Mouse (Mus musculus) embryonic facial prominence, embryonic 13.5 days (tissue): ENCODE measurements around the gene Alcam. TPM values are rescaled to one million over a fixed set of nuclear protein-coding genes. Genes with fewer than 3 reads are reported as not detected.

Source experiments
- ATAC-seq: fragments of 200-750 bp; cut with Nextera tagmentation; 2 replicates; pipeline ENCODE4 v1.8.0; 2017; ENCODE audit warnings: low read depth; ENCODE audit not compliant: insufficient number of reproducible peaks, insufficient read depth, low FRiP score, low TSS enrichment
- H3K27ac ChIP-seq: fragments of 300-500 bp; sonication (generic); 2 replicates; pipeline ENCODE4 v1.5.1; 2015; ENCODE audit warnings: moderate library complexity, mild to moderate bottlenecking, inconsistent platforms
- H3K27me3 ChIP-seq: fragments of 300-500 bp; sonication (generic); 2 replicates; pipeline ENCODE4 v1.6.1; 2015; ENCODE audit warnings: mild to moderate bottlenecking, inconsistent platforms
- H3K36me3 ChIP-seq: fragments of 300-500 bp; sonication (generic); 2 replicates; pipeline ENCODE4 v1.6.1; 2015; ENCODE audit warnings: mild to moderate bottlenecking, inconsistent platforms
- H3K4me1 ChIP-seq: fragments of 300-500 bp; sonication (generic); 2 replicates; pipeline ENCODE4 v1.6.1; 2015; ENCODE audit warnings: inconsistent platforms
- H3K4me2 ChIP-seq: fragments of 300-500 bp; sonication (generic); 2 replicates; pipeline ENCODE4 v1.6.1; 2015; ENCODE audit warnings: moderate library complexity, mild to moderate bottlenecking, inconsistent platforms
- H3K4me3 ChIP-seq: fragments of 300-500 bp; sonication (generic); 2 replicates; pipeline ENCODE4 v1.5.1; 2015; ENCODE audit warnings: mild to moderate bottlenecking, inconsistent platforms
- H3K9ac ChIP-seq: fragments of 300-500 bp; sonication (generic); 2 replicates; pipeline ENCODE4 v1.6.1; 2015; ENCODE audit warnings: mild to moderate bottlenecking, inconsistent platforms
- H3K9me3 ChIP-seq: fragments of 300-500 bp; sonication (generic); 2 replicates; pipeline ENCODE4 v1.6.1; 2016; ENCODE audit warnings: inconsistent platforms
- WGBS: fragments of 180-500 bp; shearing (Covaris S2); methylation state at CpG from one replicate; pipeline ENCODE4 v1.1.7; 2015; ENCODE audit warnings: mixed read lengths; 5-methylcytosine and 5-hydroxymethylcytosine counted together
- polyA plus RNA-seq: library from polyadenylated mRNA; unstranded; fragments of >200 nt; fragmentation: Nextera tagmentation; extraction: Ambion mirVana; gene quantifications from 2 replicates; pipeline ENCODE4 v1.2.1, GENCODE M21; 2015

The Alcam gene
- polyA plus RNA-seq, 1 experiment from 2014 or later = 29.1 TPM

DNA sequence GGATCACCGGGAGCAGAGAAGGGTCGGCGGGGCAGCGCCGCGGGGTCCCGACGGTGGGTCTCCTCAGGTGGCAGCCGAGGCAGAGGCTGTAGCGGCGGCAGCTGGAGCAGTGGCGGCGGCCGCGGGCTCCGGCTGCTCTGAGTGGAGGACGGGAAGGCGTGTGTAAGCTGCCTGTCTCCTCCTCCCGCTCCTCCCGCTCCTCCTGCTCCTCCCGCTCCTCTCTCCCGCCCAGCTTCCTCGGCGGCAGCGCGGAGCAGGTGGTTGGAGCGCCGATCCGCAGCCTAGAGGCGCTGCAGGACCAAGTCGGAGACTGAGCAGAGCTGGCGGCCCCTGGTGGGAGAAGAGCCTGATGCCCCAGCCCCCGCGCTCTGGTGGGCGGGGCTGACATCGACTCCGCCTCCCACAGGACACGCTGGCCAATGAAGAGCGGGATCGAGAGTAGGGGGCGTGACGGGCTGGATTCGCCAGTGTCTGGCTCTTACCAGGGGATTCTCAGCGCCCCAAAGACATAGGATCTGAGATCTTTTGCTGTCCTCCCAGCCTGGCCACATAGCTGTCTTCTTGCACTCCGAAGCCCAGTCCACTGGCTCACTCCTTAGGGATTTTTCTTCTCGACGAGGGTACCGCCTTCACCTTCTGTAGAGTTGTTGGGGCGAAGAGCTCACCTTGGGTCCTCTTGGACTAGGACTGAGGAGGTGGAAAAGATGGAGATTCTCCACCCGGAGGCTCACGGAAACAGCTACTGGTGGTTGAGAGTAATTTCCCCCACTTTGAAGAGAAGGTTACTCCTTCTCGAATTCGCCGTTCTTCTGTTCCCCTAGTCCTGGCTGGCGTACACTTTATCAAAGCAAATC is 785 bp downstream of the Alcam start:
- Histone ChIP-seq H3K27ac (peak overlapping the region; percentile 63), H3K9ac (peak overlapping the region; percentile 75), H3K36me3 (no peaks in the 10 kb centered on the region), H3K9me3 (no peaks in the 10 kb centered on the region), H3K4me1 (peaks cover 27% of the 10 kb centered on the region), H3K27me3 (peaks cover 9% of the 10 kb centered on the region; the same call in 1 of the 2 replicates), H3K4me3 (peak overlapping the region; percentile 65), H3K4me2 (peak overlapping the region; percentile 80)
- under 1% methylated on average over 46 of the region's 55 CpGs for WGBS
- peak; percentile 94 for ATAC-seq

DNA sequence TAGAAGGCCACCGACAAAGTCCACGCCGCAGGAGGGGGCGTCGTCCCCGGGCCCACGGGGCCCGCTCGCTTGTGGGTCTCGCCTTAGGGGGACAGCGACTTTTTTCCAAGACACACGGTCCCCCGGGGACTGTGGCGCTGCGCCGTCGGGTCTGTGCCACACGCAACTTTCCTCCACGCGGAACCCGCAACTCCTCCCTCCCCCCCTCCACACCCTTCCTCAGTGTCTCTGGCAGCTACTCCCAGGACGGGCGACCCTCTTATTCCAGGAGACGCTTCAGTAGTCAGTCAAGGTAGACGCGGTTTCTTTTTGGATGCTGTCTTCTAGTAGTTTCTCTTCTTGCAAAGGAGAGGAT is 1.4 kb downstream of the Alcam start:
- ATAC-seq = no peak
- Histone ChIP-seq H3K4me3 (peak overlapping the region; percentile 65), H3K4me2 (peak overlapping the region; percentile 80), H3K27me3 (peaks cover 9% of the 10 kb centered on the region; the same call in 1 of the 2 replicates), H3K9me3 (no peaks in the 10 kb centered on the region), H3K4me1 (peaks cover 27% of the 10 kb centered on the region), H3K9ac (peak overlapping the region; percentile 75), H3K27ac (peak overlapping the region; percentile 62), H3K36me3 (no peaks in the 10 kb centered on the region)
- under 1% methylated on average over 26 of the region's 26 CpGs for WGBS

DNA sequence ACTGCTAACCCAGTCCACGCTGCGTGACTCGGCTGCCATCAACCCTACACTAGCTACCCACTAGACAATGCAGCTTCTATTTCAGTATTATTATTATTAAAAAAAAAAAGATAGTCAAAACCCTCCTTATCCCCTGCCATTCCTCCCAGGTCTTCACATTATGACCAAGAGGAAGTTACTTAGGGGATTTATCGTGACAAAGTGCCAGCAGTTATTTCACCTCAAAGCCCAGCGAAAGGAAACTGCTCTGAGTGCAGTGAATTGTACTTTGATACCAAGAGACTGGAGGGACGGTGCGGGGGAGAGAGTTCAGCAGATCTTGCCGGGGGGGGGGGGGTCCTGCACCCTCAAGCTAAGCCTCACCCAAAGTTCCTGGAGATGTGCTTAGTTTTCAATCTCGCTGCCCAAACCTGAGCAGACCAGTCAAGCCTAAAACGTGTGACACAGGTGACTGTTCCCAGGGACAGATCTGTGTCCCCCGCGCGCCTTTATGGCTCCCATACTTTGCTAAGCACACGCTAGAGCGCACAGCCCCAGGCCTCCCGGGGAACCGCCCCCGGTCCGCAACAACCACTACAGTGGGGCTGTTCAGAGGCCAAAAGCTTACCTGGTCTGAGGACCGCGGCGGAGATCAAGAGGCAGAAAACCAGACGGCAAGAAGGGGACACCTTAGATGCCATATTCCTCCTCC is 1.9 kb downstream of the Alcam start:
- Histone ChIP-seq H3K27ac (no peak overlapping the region), H3K36me3 (no peaks in the 10 kb centered on the region), H3K4me1 (peaks cover 27% of the 10 kb centered on the region), H3K9ac (peak overlapping the region; percentile 75), H3K9me3 (no peaks in the 10 kb centered on the region), H3K4me3 (peak overlapping the region; percentile 65), H3K27me3 (peaks cover 9% of the 10 kb centered on the region; the same call in 1 of the 2 replicates), H3K4me2 (peak overlapping the region; percentile 80)
- 0 out of 2 replicates have a peak, but pooled peaks have one; percentile 4 for ATAC-seq
- under 1% methylated on average over 23 of the region's 23 CpGs for WGBS

- Histone ChIP-seq H3K36me3 (no peaks in the 10 kb centered on the region), H3K4me1 (peaks cover 27% of the 10 kb centered on the region), H3K4me2 (peak overlapping the region; percentile 80), H3K27ac (peak overlapping the region; percentile 65; the same call in 1 of the 2 replicates), H3K4me3 (peak overlapping the region; percentile 65), H3K9ac (peak overlapping the region; percentile 75), H3K9me3 (no peaks in the 10 kb centered on the region), H3K27me3 (peaks cover 9% of the 10 kb centered on the region; the same call in 1 of the 2 replicates)
- ATAC-seq = no peak
- WGBS = under 1% methylated on average over 15 of the region's 15 CpGs
These were observed 2.6 kb downstream of the Alcam start for GRCm38 (mm10) chr16:52451101-52451785.

- peak overlapping the region; percentile 75 for H3K9ac ChIP-seq
- peaks cover 27% of the 10 kb centered on the region for H3K4me1 ChIP-seq
- under 1% methylated on average over 28 of the region's 28 CpGs for WGBS
- H3K36me3 ChIP-seq = no peaks in the 10 kb centered on the region
- H3K4me3 ChIP-seq = peak overlapping the region; percentile 65
- H3K4me2 ChIP-seq = peak overlapping the region; percentile 80
- peak overlapping the region; percentile 65 for H3K27ac ChIP-seq
- H3K9me3 ChIP-seq = no peaks in the 10 kb centered on the region
- peaks cover 9% of the 10 kb centered on the region; the same call in 1 of the 2 replicates for H3K27me3 ChIP-seq
- ATAC-seq = no peak
These were observed 3.4 kb downstream of the Alcam start for GRCm38 (mm10) chr16:52450245-52451100.

GRCm38 (mm10) chr16:52449889-52450244 is 4.0 kb downstream of the Alcam start:
- Histone ChIP-seq H3K4me2 (peak overlapping the region; percentile 80), H3K27ac (no peak overlapping the region; the same call in 1 of the 2 replicates), H3K36me3 (no peaks in the 10 kb centered on the region), H3K9ac (peak overlapping the region; percentile 75), H3K4me1 (peaks cover 27% of the 10 kb centered on the region), H3K9me3 (no peaks in the 10 kb centered on the region), H3K27me3 (peaks cover 9% of the 10 kb centered on the region; the same call in 1 of the 2 replicates), H3K4me3 (peak overlapping the region; percentile 65)
- no peak for ATAC-seq
- 8% methylated on average over 3 of the region's 3 CpGs for WGBS

DNA sequence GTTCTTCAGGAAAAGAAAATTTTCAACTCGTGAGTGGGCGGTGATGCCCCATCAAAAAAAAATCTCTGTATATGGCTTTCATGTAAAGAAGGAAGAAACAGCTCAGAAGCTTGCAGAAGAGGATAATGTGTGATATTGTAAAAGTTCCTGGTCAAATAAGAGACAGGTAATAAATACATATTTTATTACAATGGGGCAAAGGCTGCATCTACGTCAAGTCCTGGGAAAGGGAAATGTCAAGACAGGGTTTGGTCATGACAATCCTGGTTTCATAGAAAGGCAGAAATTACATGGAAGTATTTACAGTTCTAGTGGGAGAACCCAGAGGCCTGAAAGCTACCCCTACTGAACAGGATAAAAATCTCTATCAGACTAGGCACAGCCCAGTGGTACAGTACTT is 7.9 kb downstream of the Alcam start:
- Histone ChIP-seq H3K27me3 (no peaks in the 10 kb centered on the region), H3K4me2 (no peak overlapping the region), H3K9ac (no peak overlapping the region), H3K4me3 (no peak overlapping the region), H3K4me1 (peaks cover 7% of the 10 kb centered on the region), H3K36me3 (no peaks in the 10 kb centered on the region), H3K9me3 (no peaks in the 10 kb centered on the region), H3K27ac (no peak overlapping the region)
- ATAC-seq = no peak
- 87% methylated on average over 3 of the region's 3 CpGs for WGBS

- no peak overlapping the region for H3K27ac ChIP-seq
- no peaks in the 10 kb centered on the region for H3K27me3 ChIP-seq
- WGBS = 49% methylated on average over 9 of the region's 9 CpGs
- H3K9ac ChIP-seq = no peak overlapping the region
- no peak overlapping the region for H3K4me2 ChIP-seq
- H3K4me1 ChIP-seq = no peaks in the 10 kb centered on the region
- ATAC-seq = no peak
- H3K36me3 ChIP-seq = no peaks in the 10 kb centered on the region
- H3K4me3 ChIP-seq = no peak overlapping the region
- no peaks in the 10 kb centered on the region for H3K9me3 ChIP-seq
These were observed 10.0 kb downstream of the Alcam start for GRCm38 (mm10) chr16:52443635-52444505.

DNA sequence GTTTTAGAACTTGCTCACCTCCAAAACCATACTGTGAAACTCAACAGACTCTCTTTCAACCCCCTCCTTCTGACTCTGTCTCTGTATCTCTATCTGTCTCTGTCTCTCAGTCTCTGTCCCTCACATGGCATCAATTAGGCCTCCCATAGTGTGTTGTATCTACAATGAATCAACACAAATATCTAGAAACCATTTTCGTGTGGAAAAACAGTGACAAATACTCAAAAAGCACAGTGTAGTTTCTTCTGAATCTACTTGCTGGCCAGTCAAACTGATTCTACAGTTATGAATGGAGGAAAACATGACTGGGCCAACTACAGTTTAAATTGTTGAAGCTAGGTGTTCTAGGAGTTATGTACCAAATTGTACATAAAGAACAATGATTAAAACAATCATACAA is 10.8 kb downstream of the Alcam start:
- H3K9me3 ChIP-seq = no peaks in the 10 kb centered on the region
- H3K4me2 ChIP-seq = no peak overlapping the region
- no peak for ATAC-seq
- WGBS = 59% methylated on average over 1 of the region's 1 CpGs
- no peaks in the 10 kb centered on the region for H3K36me3 ChIP-seq
- no peaks in the 10 kb centered on the region for H3K4me1 ChIP-seq
- H3K27ac ChIP-seq = no peak overlapping the region
- no peak overlapping the region for H3K4me3 ChIP-seq
- no peak overlapping the region for H3K9ac ChIP-seq
- H3K27me3 ChIP-seq = no peaks in the 10 kb centered on the region

GRCm38 (mm10) chr16:52439600-52439999 is 14.3 kb downstream of the Alcam start:
- no peaks in the 10 kb centered on the region for H3K27me3 ChIP-seq
- H3K9ac ChIP-seq = no peak overlapping the region
- no peak for ATAC-seq
- H3K4me3 ChIP-seq = no peak overlapping the region
- H3K4me2 ChIP-seq = no peak overlapping the region
- H3K4me1 ChIP-seq = no peaks in the 10 kb centered on the region
- H3K36me3 ChIP-seq = no peaks in the 10 kb centered on the region
- H3K9me3 ChIP-seq = no peaks in the 10 kb centered on the region
- no peak overlapping the region for H3K27ac ChIP-seq
